Mouse (Mus musculus) v-Abl transformed pro-B cells (cell line): Measurements from ENCODE around the gene Slco2b1.
"Not testable (repeated sequence)": the region's sequence is repeated elsewhere in the genome, so short reads cannot be mapped to it uniquely, and the experiment has no call there.

Source experiments
- in situ Hi-C, 2 experiments: fragments of 400-800 bp; cut with MboI; formaldehyde crosslinking; loops; one replicate each; pipeline ENCODE4 v1.15.1; 2025; ENCODE audit not compliant: unreplicated experiment in 2 of 2

The Slco2b1 gene

DNA sequence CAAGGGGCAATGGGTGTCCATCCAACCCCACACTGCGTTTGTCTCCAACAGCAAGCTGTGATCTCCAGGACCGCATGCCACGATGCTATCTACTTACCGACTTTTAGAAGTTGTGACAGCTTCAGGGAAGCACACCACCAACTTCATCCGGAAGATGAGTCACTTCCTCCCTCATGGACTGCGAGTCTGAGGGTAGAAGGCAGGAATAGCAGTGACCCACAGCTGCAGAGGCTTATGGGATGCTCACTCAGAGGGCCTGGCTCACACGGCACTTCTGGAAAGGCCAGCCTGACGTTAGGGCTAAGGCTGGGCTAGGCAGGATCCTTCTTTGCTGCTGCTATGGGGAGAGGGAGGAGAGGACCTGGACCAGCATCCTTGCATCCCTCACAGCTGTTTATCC is at the start of gene Slco2b1:
Slco2b1 (minus strand) TSS at position 175 of the 400 bp plus-strand sequence.
- in situ Hi-C loops, result loop anchor here (5.0 kb wide), 3 partner anchors 49 to 94 kb away; no protein-coding TSS in a partner anchor

DNA sequence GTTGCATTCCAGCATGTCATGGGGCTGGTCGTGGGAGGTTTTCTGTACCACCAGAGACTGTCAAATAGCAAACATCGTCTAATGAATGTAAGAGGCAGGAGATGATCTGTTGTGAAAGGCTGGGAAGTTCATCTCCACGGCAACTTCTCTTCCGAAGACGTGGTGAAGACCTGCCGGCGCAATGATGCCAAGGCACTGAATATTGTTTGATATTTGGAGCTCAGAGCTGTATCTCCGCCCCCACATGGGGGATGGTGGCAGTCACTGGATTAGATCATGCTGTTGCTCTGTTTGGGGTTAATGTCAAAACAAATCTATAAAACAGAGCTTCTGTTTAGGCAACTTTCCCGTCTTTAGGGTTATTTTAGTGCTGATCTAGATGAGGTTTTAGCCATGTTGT is 28.1 kb upstream of the Slco2b1 start:
- in situ Hi-C loops, result no loop called here

DNA sequence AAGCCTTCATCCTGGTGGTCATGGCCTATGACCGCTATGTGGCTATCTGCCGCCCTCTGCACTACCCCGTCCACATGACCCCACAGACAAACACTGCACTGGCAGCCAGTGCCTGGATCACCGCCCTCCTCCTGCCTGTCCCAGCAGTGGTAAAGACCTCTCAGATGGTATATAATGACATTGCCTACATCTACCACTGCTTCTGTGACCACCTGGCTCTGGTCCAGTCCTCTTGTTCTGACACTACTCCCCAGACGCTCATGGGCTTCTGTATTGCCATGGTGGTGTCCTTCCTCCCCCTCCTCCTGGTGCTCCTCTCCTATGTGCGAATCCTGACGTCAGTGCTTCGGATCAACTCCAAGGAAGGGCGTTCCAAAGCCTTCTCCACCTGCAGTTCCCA is 24.4 kb upstream of the Slco2b1 start:
- in situ Hi-C loops, result not testable (repeated sequence)

DNA sequence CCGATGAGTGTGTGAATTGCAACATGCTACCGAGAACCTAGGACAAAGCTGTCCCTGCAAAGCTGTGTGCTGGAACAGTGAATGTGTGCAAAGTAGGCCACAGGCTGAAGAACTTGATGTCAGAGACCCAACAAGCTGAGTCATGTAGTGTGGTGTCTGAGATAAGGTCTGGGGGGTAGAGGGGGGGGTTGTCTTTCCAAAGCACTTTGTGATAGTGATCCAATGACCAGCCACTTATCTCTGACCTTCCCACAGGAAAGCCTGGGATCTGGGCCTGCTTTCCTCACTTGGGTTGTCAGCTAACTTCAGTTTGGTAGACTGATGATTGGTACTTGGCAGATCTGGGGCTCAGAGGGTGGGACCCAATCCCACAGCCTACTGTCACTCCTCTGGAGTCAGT is 23.5 kb upstream of the Slco2b1 start:
- in situ Hi-C loops, result no loop called here

DNA sequence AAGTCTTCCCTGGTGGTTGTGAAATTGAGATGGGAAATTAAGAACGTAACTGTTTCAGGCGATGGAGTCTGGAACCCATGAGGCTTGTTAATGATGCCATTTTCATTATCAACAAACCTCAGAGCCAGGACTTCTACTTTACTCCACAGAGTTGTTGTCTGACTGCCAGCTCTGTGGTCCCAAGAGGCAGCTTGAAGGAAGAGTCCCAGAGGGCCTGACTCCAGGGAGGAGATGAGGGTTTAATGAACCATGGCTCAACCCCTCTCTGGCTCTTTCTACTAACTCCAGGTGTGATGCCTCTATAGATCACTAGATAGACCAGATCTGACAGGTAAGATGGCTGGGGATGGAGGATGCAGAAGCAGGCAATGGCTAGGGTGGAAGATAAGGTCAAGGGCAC is 18.8 kb upstream of the Slco2b1 start, which contains the start of gene Olfr520:
Olfr520 (plus strand) TSS at position 301 of the 400 bp plus-strand sequence.
- in situ Hi-C loops, result no loop called here

DNA sequence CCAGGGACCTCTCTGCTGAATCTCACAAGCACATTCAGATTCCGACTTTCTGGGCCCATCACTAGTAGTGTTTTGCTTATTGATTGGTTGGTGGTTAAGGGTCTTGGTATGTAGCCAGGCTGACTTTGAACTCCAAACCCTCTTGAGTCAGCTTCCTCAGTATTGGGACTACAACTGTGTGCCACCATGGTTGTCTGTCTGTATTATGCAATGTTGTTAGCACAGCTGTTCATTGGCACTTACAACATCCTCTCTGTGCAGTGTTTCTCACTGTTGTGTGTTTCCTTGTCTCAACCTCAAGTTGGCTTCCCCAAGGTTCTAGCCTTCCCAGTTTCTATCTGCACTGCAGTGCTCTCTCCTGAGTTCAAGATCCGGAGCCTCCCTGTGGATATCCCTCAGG is 5.4 kb upstream of the Slco2b1 start:
- in situ Hi-C loops, result no loop called here

DNA sequence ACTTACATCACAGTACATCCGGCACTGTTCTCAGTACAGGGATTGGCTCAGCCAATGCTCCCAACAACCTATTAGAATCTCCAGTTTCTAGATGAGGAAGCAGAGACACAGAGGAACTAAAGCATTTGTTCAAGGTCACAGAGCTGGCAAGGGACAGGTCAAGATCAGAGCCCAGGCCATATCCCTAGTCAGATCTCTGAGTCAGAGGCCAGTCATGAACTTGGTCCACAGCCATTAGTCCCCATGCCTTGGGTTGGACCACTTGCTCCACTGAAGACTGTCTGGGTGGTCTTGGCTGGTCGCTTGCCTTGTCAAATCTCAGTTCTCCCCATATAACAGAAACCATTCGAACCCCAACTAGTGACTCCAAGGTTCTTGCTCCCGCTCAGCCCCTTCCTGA is 1.3 kb upstream of the Slco2b1 start:
- in situ Hi-C loops, result loop anchor here (5.0 kb wide), 3 partner anchors 50 to 95 kb away; no protein-coding TSS in a partner anchor

DNA sequence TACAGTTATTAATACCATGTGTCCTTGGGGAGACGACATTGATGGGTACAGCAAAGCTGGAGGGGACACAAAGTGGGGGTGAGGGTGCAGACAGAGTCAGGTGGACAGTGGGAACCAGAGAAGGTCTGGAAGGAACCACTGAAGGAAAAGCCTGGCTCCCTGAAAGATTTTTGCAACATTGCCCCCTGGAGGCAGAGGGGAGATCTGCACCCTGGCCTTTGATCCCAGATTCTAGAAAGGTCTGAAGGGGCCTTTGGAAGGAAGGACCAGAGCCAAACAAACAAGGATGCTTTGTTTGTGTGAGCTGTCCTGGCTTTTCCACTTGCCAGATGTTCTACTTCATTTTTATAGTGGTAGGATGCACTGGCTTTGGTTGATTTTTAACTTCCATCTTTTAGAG is 664 bp downstream of the Slco2b1 start:
- in situ Hi-C loops, result loop anchor here (5.0 kb wide), 3 partner anchors 48 to 93 kb away; no protein-coding TSS in a partner anchor

DNA sequence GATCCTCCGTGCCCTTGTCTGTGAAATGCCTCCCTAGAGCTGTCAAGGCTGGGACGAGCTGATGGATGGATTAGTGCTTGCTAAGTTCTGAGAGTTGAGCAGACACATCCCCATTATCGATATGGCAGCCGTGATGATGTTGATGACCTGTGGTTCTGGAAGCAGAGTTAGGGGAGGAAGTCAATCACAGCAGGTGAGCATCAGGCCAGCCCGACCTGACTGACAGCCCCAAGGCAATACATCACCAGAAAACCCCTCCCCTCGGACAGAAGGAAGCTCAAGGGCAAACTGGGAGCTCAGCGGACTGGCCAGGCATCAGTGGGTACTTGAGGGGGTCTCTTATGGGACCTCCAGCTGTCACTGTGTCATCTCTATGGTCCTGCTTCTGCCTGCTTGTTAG is 1.1 kb downstream of the Slco2b1 start:
- in situ Hi-C loops, result loop anchor here (5.0 kb wide), 4 partner anchors 48 to 93 kb away; no protein-coding TSS in a partner anchor

DNA sequence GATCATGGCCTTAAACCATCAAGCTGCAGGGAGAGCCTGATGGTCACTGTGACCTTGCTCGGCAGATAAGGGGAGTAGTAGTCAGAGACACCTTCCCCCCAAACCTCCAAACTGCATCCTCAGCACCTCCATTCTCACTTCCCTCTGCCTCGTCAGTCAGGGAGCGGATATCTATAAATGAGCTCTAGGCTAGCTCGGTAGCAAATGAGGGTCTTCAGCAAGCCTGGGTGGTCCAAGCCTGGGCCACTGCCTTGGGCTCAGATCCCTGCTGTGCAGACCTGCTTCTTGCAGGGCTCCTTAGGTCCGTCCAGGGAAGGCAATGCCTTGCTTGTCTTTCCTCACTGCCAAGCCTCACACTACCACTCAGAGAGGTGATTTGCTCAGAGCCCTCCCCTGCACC is 2.4 kb downstream of the Slco2b1 start:
- in situ Hi-C loops, result loop anchor here (5.0 kb wide), 2 partner anchors 46 to 89 kb away; no protein-coding TSS in a partner anchor

DNA sequence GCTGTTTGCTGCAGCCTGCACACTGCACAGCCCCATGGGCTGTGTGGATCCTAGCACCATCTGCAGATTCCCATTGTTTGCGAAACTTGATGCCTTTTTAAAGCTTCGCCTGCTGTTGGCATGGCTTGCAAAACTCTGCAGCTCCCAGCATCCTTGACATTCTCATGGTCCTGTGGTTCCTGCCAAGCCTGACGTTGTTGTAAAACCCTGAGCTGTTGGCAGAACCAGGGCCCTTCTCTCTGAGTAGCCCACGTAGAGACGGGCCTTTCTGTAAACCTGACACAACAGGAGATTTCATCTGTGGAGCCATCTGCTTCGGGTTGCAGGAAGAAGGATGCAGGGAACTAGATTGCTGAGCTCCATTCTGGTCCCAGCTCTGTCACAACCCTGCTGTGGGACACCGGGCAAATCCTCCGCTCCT is 2.8 kb downstream of the Slco2b1 start:
- in situ Hi-C loops, result loop anchor here (5.0 kb wide), 2 partner anchors 46 to 89 kb away; no protein-coding TSS in a partner anchor

DNA sequence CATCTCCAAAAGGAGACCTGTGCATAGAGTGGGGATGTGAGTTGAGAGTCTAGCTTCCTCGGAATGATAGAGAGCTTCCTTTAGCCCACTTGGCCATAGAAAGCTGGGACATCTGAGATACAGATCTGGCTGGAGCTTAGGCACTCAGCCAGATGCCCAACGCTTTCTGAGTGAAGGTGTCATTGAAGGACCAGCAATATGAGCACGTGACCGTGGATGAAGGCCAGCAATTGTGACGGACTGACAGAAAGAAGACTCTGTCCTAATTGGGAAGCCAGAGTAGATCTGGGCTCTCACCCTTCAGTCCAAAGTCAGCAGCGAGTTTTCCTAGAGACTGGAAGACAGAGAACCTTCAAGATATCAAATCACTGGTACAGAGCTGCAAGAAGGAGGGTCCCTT is 3.5 kb downstream of the Slco2b1 start:
- in situ Hi-C loops, result loop anchor here (5.0 kb wide), 2 partner anchors 45 to 90 kb away; no protein-coding TSS in a partner anchor

DNA sequence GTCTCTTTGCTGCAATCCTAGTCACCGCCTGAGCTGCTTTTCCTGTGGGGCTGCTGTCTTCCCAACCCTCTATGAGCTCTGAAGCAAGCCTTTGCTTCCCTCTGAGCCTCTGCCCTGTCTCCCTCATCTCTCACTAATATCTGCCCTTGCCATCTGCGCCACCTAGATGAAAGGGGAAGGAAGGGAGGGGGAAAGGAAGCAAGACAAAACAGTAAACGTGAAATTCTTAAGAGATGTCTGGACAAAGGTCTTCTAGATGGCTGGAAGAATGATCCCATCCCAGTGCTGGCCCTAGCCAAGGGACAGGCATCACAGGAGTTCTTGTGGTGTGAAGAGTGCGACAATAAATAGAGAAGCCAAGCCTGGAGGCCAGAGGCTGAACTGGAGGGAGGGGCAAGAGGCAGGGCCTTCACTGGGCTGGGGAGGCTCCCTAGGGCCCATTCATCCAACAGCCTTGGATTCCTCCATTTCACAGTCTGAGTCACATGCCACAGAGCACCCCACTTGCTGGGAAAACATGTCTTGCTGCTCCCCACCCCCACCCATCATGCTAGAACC is 4.0 kb downstream of the Slco2b1 start:
- in situ Hi-C loops, result loop anchor here (5.0 kb wide), 2 partner anchors 45 to 90 kb away; no protein-coding TSS in a partner anchor

DNA sequence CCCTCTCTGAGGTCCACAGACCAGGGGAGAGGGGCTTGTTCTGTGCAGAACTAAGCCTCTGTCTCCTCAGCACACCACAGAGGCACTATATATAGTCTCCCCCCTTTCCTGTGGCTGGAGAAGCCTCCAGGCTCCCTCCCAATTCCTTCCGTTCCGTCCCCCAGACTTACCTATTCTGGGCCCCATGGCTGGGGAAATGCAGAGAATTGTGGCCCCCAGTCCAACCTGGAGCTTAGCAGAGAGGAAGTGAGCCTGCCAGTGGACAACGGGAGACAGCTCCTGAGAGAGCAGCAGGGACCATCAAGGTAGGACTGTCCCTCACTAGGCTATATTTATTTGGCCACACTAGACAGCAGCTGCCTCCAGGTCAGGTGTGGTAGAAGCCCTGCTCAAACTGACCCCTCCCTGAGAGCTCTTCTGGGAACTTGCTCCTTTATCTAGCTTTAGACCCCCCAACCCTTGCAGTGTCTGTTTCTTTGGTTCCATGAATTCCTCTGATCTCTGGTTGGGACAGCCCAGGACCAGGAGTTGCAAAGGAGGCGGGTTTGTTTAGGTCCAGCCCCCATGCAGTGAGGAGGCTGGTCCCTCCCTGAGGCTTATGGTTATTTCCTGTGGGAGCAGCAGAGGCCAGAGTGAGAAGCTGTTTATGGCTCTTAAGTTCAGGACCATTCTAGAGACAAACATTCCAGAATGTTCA is 4.7 kb downstream of the Slco2b1 start:
- in situ Hi-C loops, result loop anchor here (5.0 kb wide), 2 partner anchors 44 to 91 kb away; no protein-coding TSS in a partner anchor

DNA sequence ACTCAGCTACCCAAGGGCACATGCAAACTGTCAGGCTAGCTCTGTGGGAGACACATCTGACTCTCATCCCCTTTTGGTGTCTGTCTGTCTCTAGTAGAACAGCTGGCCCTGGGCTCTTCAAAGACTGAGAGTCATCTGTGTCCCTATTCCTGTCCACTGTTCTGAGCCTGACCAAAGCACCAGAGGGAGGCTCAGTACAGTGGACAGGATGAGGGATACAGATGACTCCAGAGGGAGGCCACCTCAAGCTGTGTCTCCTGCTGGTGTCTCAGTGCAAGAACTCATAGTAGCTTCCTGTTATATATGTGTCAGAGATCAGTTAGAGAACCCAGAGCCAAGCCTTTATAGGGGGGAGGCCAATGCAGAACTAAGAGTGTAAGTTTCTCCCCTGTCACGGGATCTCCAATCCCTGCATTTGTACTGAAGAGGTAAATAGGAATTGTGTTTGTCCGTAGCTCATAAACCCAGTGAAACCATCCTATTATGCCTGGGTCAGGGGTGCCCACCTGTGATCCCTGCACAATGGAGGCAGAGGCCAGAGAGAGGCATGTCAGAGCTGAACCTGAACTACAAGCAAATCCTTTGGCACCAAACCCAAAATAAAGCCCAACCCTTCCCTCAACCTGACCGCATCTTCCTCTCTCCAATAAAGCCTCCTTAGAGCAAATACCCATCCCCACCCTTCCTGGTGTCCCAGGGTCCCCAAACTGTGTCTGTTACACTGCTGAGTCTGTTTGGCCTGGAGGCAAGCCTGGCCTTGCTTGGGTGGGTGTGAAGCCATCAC is 6.2 kb downstream of the Slco2b1 start:
- in situ Hi-C loops, result loop anchor here (5.0 kb wide), 2 partner anchors 43 to 92 kb away; no protein-coding TSS in a partner anchor

DNA sequence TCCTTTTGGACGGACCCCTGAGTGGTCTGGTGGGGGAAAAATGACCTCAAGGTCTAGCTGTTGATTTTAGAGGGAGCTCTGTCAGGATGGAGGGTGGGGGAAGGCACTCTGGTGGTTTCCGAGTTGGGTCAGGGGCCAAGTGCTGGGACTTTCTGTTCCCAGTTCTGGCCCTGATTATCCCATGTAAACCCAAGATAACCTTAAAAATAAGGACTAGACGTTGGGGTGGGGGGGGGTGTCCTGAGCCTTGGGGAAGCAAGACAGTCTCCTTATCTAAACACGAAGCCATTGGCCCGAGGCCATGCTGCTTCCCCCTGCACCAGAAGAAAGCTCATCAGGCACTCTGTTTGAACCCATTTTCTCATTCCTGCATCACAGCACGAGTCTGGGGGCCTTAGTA is 8.9 kb downstream of the Slco2b1 start:
- in situ Hi-C loops, result no loop called here

DNA sequence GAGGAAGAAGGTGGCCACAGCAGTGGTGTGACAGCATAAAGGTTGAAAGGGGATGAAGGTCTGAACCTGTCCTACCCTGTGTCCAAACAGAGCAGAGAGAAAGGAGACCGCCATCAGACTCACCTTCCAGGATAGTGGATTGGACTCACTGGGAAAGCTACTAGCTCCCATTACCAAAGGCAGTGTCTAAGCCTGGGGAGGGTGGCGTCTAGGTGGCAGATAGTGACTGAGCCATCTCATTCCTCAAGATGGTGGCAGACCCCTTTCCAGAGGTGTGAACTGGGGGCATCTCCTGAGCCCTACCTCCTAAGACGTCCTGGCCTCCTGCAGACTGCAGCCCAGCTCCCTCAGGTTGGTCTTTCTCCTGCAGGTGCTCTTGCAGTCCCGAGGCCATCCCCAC is 10.5 kb downstream of the Slco2b1 start:
- in situ Hi-C loops, result no loop called here

DNA sequence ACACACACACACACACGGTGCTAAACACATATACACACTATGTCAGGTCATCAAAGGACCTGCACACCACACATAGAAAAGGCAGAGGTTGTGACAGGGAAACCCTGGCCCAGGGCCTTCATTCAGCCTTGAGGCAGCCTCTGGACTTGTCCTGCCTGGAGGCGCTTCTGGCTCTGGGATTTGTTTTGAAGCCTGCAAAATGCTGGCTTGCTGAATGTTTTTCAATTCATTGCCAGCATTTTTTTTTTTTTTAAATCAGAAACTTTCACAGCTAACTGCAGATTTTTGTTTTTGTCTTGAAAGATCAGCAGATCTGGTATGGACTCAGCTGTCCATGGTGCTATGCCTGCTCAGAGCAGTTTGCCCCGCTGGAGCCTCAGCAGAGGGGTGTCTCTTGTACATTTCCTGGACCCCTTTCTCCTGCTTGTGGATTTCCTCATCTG is 11.4 kb downstream of the Slco2b1 start:
- in situ Hi-C loops, result no loop called here

DNA sequence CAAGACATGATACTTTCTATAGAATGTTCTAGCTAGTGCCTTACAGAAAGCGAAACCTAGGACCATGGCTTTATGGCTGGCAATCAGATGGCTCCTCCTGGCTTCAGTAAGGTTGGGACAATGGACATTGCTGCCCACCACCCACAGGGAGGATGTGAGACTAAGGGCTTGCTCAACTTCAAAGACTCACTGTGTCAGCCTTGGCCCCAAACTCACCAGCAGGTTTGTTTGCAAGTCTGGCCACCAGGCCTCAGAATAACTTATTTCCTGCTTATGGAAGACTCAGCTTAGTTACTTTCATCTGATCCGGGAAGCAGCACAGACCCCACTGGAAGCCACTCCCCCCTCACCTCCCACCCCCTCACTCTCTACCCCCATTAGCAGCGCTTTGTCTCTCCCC is 12.0 kb downstream of the Slco2b1 start:
- in situ Hi-C loops, result no loop called here

DNA sequence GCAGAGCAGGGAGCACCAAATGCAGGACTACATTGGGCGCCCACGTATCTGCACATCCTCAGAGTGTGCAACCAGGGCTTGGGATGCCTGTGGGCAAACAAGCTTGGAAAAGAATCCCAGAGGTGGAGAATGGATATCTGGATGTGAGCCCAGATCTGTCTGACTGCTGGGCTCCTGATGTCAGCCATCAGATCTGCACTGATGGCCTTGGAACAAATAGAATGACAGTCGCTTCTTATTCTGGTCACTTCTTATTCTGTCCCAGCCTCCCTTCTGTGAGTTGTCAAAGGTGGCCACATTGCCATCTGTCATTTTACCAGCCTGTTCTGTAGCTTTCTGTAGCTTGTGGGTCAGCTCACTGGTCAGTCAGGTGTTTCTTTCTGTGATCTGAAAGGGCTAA is 12.6 kb downstream of the Slco2b1 start:
- in situ Hi-C loops, result no loop called here
